Mouse (Mus musculus) brain, adult 2 months (tissue): ENCODE measurements around the gene Fam19a2.

ENCODE experiments used
- DNase-seq: peaks from one replicate; pipeline ENCODE4 v3.0.0; 2011; ENCODE audit warnings: low read depth, low spot score

The Fam19a2 gene

GRCm38 (mm10) chr10:123383277-123383676 is 119.5 kb downstream of the Fam19a2 start:
- no peak for DNase-seq

DNA sequence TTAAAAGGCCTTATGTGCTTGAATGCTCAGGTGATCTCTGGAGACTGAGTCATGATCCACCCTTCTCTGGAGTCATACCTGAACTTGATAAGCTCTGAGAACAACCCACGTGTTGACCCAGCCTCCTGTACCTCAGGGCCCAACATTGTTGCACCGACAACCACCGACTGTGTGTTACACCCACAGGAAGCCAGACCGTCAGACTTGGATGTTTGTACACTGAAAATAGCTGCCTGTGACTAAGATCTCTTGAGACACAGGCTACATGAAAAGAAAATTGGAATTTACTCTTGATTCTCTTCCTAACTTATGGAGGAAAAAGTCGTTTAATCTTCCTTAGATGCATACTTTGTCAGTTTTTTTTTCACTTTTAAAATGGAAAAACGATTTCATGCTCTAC is 121.8 kb downstream of the Fam19a2 start:
- DNase-seq: peak; percentile 52

DNA sequence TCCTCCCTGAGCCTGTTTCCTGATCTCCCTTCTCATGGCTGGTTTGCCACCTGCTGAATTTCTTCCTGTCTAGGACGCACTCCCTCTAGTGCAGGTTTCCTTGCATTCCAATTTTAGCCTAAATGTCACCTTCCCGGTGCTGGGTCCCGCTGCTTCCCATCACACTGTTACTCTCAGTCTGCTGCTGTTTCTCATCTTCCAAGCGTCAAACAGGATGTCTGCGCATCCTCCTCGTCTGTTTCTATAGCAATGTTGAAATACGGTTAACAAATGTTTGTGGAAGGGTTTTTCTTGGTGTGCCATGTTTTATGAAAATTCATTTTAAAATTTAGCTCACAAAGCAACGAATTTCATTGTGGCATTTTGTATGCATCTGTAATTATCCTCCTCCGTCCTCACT is 131.6 kb downstream of the Fam19a2 start:
- DNase-seq: peak; percentile 44

- peak; percentile 43 for DNase-seq
These were observed 134.3 kb downstream of the Fam19a2 start for GRCm38 (mm10) chr10:123398136-123398535.

DNA sequence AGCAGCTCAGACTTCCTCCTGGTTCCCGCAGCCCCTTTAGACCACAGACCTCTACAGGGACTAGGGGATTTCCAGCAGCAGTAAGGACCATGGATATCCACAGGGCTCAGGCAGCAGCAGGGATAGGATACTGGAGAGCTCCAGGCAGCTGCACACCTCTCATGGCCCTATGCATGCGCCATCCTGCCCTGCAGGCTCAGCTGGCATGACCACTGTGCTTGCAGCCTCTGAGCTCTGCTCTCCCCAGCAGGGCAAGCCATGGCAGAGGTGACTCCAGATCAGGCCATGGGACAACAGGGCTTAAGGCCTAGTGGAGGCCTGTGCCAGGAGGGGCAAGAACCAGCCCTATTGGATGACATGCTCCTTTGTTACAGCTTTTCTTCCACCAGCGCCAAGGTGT is 137.4 kb downstream of the Fam19a2 start:
- DNase-seq: no peak

DNA sequence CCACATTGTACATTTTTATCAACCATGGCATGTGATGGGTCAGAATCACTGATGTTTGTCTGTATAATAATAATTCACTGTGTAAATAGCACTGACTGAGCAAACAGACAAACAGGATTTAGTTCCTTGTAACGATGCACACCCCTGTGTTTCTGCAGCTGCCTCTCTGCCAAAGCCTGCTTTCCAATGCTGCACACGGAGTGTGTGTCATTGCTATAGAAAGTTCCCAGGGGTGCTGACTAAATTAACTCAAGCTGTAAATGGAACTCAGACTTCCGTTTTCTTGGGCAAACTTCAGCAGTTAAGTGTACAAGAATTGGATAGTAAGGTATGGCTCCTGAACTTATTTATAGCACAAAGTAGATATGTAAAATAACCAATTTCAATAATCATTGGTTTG is 138.7 kb downstream of the Fam19a2 start:
- DNase-seq: peak; percentile 59

DNA sequence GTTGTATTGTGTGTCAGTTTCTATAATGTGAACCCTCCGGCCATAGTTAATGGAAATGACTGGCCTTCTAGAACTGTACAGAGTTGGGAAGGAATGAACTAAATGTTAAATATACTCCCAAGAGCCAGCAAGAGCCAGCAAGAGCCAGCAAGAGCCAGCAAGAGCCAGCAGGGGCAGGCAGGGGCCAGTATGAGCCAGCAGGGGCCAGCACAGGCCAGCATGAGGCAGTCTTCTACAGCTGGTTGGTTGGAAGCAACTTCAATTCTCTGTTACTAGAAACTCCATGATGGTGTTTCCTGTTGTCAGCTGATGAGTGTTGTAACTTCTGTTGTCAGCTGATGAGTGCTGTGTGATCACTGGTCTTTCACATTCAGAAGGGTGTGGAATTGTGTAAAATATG is 151.2 kb downstream of the Fam19a2 start:
- no peak for DNase-seq

DNA sequence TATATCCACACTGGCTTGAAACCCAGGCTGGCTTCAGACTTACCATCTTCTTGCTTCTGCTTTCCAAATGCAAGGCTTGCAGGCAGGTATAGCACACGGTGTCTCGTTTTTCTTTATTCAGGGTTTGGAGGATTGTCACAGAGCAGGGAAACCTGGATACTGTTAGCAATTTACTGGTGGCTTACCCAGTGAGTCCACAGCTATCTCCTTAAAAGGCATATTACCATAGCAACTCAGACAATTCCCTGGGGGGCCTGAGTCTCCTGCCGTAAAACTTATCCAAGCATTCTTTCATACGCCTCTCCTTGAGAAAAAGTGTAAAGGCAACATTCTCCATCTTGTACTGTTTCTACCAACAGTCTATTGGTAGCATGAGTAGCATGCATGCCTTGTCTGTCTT is 152.2 kb downstream of the Fam19a2 start:
- no peak for DNase-seq

GRCm38 (mm10) chr10:123418616-123419173 is 154.9 kb downstream of the Fam19a2 start:
- peak; percentile 27 for DNase-seq

GRCm38 (mm10) chr10:123420249-123420648 is 156.5 kb downstream of the Fam19a2 start:
- DNase-seq: peak; percentile 48

GRCm38 (mm10) chr10:123424482-123424881 is 160.7 kb downstream of the Fam19a2 start:
- DNase-seq: peak; percentile 49

GRCm38 (mm10) chr10:123426527-123427363 is 162.9 kb downstream of the Fam19a2 start:
- DNase-seq: peak; percentile 89

GRCm38 (mm10) chr10:123431569-123431968 is 167.8 kb downstream of the Fam19a2 start:
- DNase-seq: no peak

GRCm38 (mm10) chr10:123437576-123437975 is 173.8 kb downstream of the Fam19a2 start:
- DNase-seq: peak; percentile 22

- peak; percentile 60 for DNase-seq
These were observed 193.0 kb downstream of the Fam19a2 start for GRCm38 (mm10) chr10:123456800-123457199.

GRCm38 (mm10) chr10:123460466-123460865 is 196.7 kb downstream of the Fam19a2 start:
- DNase-seq: no peak

DNA sequence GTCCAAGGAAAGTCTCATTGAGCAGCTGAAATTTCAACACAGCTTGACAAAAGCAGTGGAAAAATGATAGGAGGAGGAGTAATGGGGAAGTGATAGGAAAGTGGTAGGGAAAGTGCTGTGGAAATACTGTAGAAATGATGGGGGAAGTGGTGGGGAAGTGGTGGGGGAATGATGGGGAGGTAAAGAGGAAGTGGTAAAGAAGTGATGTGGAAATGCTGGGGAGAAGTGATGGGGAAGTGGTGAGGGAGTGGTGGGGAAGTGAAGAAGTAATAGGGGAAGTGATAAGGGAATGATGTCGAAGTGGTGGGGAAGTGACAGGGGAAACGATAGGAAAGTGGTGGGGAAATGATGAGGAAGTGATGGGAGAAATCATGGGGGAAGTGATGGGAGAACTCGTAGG is 198.5 kb downstream of the Fam19a2 start:
- no peak for DNase-seq

- no peak for DNase-seq
These were observed 251.0 kb downstream of the Fam19a2 start for GRCm38 (mm10) chr10:123514749-123515148.

DNA sequence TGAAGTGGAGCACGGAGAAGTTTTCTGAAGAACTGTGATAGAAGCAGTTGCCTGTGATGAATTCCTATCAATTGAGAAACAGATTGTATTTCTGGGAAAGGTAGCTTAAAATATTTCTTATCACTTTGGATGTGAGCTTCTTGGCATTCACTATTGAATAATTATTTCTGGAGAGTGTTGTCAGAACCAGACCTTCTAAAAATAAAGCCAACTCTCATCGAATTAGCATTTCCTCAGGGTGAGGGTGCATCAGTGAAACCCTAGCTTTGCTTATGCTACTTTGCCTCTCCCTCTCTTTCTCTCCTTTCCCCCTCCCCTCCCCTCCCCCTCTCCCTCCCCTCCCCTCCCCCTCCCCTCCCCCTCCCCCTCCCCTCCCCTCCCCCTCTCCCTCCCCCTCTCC is 256.8 kb downstream of the Fam19a2 start:
- peak; percentile 44 for DNase-seq

DNA sequence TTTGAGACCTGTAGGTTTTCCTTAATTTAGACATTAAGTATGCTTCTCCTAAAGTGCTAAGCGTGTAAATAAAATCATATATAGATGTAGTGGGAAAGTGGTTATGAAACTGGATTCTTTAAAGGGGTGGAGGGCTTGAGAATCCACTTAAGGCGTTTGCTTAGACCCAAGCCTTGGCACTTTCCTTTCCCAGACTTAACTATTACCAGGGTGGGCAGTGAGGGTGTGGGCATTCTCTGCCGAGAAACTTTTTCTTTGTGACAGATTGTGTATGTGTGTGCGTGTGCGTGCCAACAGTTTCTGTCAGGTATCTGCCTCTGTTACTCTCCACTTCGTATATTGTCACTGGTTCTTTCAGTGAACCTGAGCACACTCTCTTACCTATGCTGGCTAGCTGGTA is 257.4 kb downstream of the Fam19a2 start:
- no peak for DNase-seq

- DNase-seq: no peak
These were observed 261.6 kb downstream of the Fam19a2 start for GRCm38 (mm10) chr10:123525424-123525823.

DNA sequence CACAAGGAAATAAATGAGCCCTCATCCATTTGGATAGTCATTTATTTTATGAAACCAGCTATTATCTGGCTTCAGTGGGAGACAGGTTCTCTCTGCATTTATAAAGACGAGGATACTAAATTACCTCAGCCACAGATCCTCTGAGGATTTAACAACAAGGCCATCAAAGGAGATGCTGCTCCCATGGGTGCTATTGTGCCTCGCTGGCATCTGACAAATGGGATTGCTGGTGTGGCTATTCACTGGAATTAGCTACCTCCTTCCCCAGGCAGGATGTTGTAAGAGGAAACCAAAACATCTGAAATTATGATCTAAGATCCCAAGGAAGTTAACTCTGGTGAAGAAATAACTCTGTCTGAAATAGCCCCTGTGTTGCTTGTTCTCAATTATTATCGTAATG is 262.3 kb downstream of the Fam19a2 start:
- DNase-seq: no peak

DNA sequence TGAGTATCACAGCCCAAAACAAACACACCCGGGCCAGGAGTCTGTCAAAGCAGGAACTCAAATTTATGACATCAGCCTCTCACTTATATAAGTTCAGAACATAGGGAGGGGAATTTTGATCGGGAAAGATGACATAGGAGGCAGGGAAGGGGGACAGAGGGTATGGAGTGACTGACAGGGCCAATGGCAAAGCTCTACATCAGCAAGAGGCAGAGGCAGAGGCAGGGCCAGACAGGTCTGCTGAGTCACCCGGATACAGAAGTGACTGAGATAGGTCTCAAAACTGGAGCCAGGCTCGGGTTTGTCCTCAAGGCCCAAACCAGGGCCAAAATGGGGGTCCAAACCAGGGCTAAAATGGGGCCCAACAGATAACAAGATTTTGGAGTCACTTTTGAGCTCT is 272.3 kb downstream of the Fam19a2 start:
- DNase-seq: no peak
